Mouse (Mus musculus) kidney, adult 2 months (tissue): Measurements from ENCODE around the gene Cic.

Experiments used
- CTCF ChIP-seq: fragments of 200-500 bp; conservative IDR thresholded peaks from 2 replicates; pipeline ENCODE4 v1.5.1; 2011; ENCODE audit warnings: low read depth, mild to moderate bottlenecking, control low read depth, low read length, moderate library complexity, mixed read lengths; ENCODE audit not compliant: insufficient read depth, insufficient read length
- POLR2A ChIP-seq: fragments of 200-500 bp; IDR thresholded peaks from one replicate; pipeline ENCODE4 v1.6.1; 2011; ENCODE audit warnings: low read depth, low read length, control low read depth

GRCm38 (mm10) chr7:25290911-25291310 lies 23.4 kb downstream of the Cic start:
- no peak for TF ChIP-seq POLR2A
- TF ChIP-seq CTCF: no peak
